Mouse (Mus musculus): ENCODE results near the gene Wrb.

DNA sequence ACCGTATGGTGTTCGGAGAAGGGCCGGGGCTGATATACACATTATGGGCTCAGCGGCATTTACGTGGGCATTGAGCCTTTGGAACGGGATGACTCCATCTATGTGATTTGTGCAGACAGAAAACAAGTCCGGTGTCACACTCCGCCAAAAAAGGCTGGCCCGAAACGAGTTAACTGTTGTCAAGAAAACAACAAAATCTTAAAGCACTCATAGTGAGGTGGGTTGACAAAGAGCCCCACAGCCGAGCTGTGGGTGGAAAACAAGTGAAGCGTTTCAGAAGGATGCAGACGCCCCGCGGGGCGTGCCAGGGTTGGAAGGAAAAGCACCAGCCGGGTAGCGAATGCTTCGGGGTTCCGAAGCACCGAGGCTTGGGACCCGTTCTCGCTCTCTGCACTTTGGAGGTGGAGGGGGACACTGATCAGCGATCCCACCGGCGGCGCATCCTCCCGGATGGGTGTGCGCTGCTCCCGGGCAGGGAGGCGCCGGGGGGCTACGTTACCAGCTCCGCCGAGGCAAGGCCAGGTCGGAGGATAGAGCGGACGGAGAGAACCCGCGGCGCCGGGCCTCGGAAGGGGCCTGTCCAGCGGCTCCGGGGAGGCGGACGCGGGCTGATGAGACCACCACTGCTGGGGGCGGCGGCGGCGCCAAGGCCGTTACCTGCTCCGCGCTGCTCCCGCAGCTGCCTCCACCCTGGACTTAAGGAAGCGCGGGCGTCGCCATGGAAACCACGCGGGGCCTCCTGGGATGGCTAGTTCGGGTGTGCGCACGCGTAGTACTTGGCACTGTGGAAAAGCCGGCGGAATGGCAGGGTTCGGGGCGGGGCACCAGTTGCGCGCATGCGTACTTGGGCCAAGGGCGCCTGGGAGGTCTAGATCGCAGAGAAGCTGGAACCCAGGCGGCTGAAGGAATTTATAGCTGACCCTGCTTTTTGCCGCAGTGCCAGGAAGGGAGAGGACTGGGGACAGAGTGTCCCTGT is 46.6 kb downstream of the Wrb start, which contains the start of gene Lca5l:
- TF ChIP-seq POLR2A (IDR thresholded peaks at IDR 0.05; ENCODE audit: control insufficient read depth, low read depth, low read length) (peak; percentile 96), CTCF (IDR thresholded peaks at IDR 0.05; ENCODE audit: control insufficient read depth, insufficient read depth, insufficient replicate concordance, low read depth, low read length) (no peak)
